Mouse (Mus musculus): ENCODE results near the gene Elof1. TPM values are rescaled to one million over a fixed set of nuclear protein-coding genes. Genes with fewer than 3 reads are reported as not detected.

Elof1 gene
- polyA plus RNA-seq (2012; ENCODE audit: low replicate concordance): 20.8 and 209 TPM in 2 replicates

GRCm38 (mm10) chr9:22116740-22117426, at the start of gene Elof1:
Gene Elof1 (minus strand): TSS chr9:22117172.

GRCm38 (mm10) chr9:22156497-22157245, 39.7 kb upstream of the Elof1 start, which contains the start of gene Pigyl:
Gene Pigyl (plus strand): TSS chr9:22156846.

GRCm38 (mm10) chr9:22135644-22136390, 18.8 kb upstream of the Elof1 start, which contains the start of gene Acp5:
Gene Acp5 (minus strand): TSS chr9:22135711.

GRCm38 (mm10) chr9:22098993-22099696, 17.8 kb downstream of the Elof1 start, which contains the start of gene Cnn1:
Gene Cnn1 (plus strand): TSS chr9:22099216.

GRCm38 (mm10) chr9:22085022-22085834, 31.7 kb downstream of the Elof1 start, which contains the start of gene Ecsit:
Gene Ecsit (minus strand): TSS chr9:22085438.

GRCm38 (mm10) chr9:22070791-22071573, 46.0 kb downstream of the Elof1 start, which contains the start of the genes Gm49318 and Zfp653:
Gene Gm49318 (minus strand): TSS chr9:22071259.
Gene Zfp653 (minus strand): TSS chr9:22071376.

Other genes with a start within 250 kb of the Elof1 start
- 2.8 and 3.1 TPM in 2 replicates for gene Rab3d, start 199.0 kb downstream of the Elof1 start, polyA plus RNA-seq (2012; ENCODE audit: low replicate concordance)
- gene Ccdc159, start 189.7 kb downstream of the Elof1 start, polyA plus RNA-seq (2012; ENCODE audit: low replicate concordance): 0.15 and 0.30 TPM in 2 replicates
- 7.7 and 9.7 TPM in 2 replicates for gene Tmem205, start 189.6 kb downstream of the Elof1 start, polyA plus RNA-seq (2012; ENCODE audit: low replicate concordance)
- 2.7 and 3.5 TPM in 2 replicates for gene Plppr2, start 180.1 kb downstream of the Elof1 start, polyA plus RNA-seq (2012; ENCODE audit: low replicate concordance)
- gene Swsap1, start 161.4 kb downstream of the Elof1 start, polyA plus RNA-seq (2012; ENCODE audit: low replicate concordance): 5.8 and 8.2 TPM in 2 replicates
- 411 and 740 TPM in 2 replicates for gene Epor, start 153.7 kb downstream of the Elof1 start, polyA plus RNA-seq (2012; ENCODE audit: low replicate concordance)
- 3.8 and 4.2 TPM in 2 replicates for gene Rgl3, start 127.7 kb downstream of the Elof1 start, polyA plus RNA-seq (2012; ENCODE audit: low replicate concordance)
- not detected in 2 replicates for gene Ccdc151, start 114.5 kb downstream of the Elof1 start, polyA plus RNA-seq (2012; ENCODE audit: low replicate concordance)
- 89.7 and 142 TPM in 2 replicates for gene Prkcsh, start 114.4 kb downstream of the Elof1 start, polyA plus RNA-seq (2012; ENCODE audit: low replicate concordance)
- gene Elavl3, start 65.1 kb downstream of the Elof1 start, polyA plus RNA-seq (2012; ENCODE audit: low replicate concordance): 0.05 TPM in 1 of 2 replicates, not detected in the other
- not detected in 2 replicates for gene Gm49318, start 45.9 kb downstream of the Elof1 start, polyA plus RNA-seq (2012; ENCODE audit: low replicate concordance)
- 19.9 and 36.2 TPM in 2 replicates for gene Zfp653, start 45.8 kb downstream of the Elof1 start, polyA plus RNA-seq (2012; ENCODE audit: low replicate concordance)
- 15.6 and 32.9 TPM in 2 replicates for gene Ecsit, start 31.7 kb downstream of the Elof1 start, polyA plus RNA-seq (2012; ENCODE audit: low replicate concordance)
- gene Cnn1, start 18.0 kb downstream of the Elof1 start, polyA plus RNA-seq (2012; ENCODE audit: low replicate concordance): not detected in 2 replicates
- 101 and 225 TPM in 2 replicates for gene Acp5, start 18.5 kb upstream of the Elof1 start, polyA plus RNA-seq (2012; ENCODE audit: low replicate concordance)
- 38.8 and 41.8 TPM in 2 replicates for gene Pigyl, start 39.7 kb upstream of the Elof1 start, polyA plus RNA-seq (2012; ENCODE audit: low replicate concordance)
- not detected in 2 replicates for gene Zfp872, start 70.9 kb upstream of the Elof1 start, polyA plus RNA-seq (2012; ENCODE audit: low replicate concordance)
- gene Zfp809, start 108.5 kb upstream of the Elof1 start, polyA plus RNA-seq (2012; ENCODE audit: low replicate concordance): 4.1 and 5.4 TPM in 2 replicates
- gene Zfp599, start 142.7 kb upstream of the Elof1 start, polyA plus RNA-seq (2012; ENCODE audit: low replicate concordance): 0.12 and 0.36 TPM in 2 replicates
- 2.2 and 2.7 TPM in 2 replicates for gene Zfp810, start 190.5 kb upstream of the Elof1 start, polyA plus RNA-seq (2012; ENCODE audit: low replicate concordance)

Measured in leukemia stem cell, adult 10-12 weeks (primary cell).